Mouse (Mus musculus) T-helper 1 cell (primary cell): ENCODE data around the gene Sowaha.

Experiments
- in situ Hi-C: fragments of 300-600 bp; cut with MboI, MseI; formaldehyde crosslinking; loops from one replicate; pipeline ENCODE4 v1.15.1; 2025; ENCODE audit warnings: high pct_unique_total_duplicates

Gene Sowaha

GRCm38 (mm10) chr11:53479783-53480301, at the start of gene Sowaha, which contains the start of gene Gm9945:
Gene Sowaha, minus strand, starts transcription at chr11:53480274.
Gene Gm9945, plus strand, starts transcription at chr11:53480166.
- in situ Hi-C loops = no loop called here

DNA sequence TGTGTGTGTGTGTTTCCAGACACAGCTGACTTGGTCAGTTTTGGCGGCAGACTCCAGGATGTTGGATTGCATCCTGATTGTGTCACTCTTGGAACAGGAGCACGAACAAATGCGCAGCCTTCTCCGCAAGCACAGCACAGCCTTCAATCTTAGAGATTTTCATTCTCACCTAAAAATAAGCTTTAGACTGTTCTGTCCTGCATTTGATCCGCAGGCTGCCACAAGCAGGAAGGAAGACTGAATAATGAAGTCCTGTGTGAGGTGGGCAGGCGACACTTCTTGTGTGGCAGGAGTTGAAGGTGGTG, 49.1 kb upstream of the Sowaha start:
- in situ Hi-C loops = no loop called here

DNA sequence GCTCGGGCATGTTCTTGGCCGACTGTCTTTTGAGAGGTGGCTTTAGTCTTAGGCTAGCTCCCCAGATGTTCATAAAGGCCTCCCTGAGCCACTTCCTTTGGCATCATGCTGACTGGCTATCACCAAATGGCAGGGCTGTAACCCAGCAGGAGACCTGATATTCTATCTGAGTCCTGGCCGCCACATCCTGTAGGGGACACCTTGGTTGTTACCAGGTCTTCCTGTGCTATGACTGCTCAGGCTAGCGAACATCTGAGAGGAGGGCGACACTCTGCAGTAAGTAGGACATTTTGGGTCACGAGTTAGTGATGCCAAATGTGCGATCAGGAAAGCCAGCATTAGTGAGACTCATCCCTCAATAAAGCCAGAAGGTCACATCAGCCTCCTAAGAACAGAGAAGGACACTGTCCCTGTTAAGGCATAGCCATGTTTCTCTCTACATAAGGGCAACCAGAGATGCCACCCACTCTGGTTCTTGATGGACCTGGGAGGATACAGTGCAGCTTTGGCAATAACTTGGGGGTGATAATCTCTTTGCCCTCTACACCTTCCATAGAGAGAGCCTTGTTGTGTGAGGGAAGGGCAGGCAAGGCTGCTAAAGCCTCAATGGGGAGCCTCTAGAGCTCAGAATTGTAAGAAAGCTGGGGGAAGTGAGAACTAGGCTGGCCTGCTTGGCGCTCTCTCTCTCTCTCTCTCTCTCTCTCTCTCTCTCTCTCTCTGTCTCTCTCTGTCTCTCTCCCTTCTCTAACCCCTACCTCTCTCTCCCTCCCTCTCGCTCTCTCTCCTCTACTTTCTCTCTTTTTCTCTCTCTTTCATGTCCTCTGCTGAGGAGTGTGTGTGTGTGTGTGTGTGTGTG, 48.6 kb upstream of the Sowaha start:
- in situ Hi-C loops = no loop called here

- in situ Hi-C loops = no loop called here
These were observed 45.4 kb upstream of the Sowaha start for GRCm38 (mm10) chr11:53525461-53525860.

- in situ Hi-C loops = no loop called here
These were observed 44.8 kb upstream of the Sowaha start for GRCm38 (mm10) chr11:53524905-53525304.

- in situ Hi-C loops = no loop called here
These were observed 43.7 kb upstream of the Sowaha start for GRCm38 (mm10) chr11:53523545-53524405.

GRCm38 (mm10) chr11:53522930-53523329, 42.9 kb upstream of the Sowaha start:
- in situ Hi-C loops = no loop called here

DNA sequence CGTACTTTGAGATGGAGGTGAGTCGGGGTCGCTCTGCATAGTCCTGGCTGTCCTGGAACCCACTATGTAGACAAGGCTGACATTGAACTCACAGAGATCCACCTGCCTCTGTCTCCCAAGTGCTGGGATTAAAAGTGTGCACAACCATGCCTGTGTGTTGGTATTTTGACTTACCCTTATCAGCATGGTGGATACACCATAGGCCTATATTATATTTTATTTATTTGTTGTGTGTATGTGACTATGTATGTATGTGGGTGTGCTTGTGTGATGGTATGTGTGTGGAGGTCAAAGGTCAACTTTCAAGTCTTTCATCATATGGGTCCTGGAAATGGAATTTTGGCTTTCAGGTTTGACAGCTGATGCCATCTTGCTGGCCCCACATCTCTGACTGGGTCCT, 42.3 kb upstream of the Sowaha start:
- in situ Hi-C loops = no loop called here

- in situ Hi-C loops = no loop called here
These were observed 41.7 kb upstream of the Sowaha start for GRCm38 (mm10) chr11:53521821-53522131.

- in situ Hi-C loops = no loop called here
These were observed 41.2 kb upstream of the Sowaha start for GRCm38 (mm10) chr11:53521120-53521820.

- in situ Hi-C loops = no loop called here
These were observed 40.3 kb upstream of the Sowaha start for GRCm38 (mm10) chr11:53520122-53520978.

GRCm38 (mm10) chr11:53519207-53520121, 39.4 kb upstream of the Sowaha start, which contains the start of gene Sept8:
Gene Sept8, plus strand, starts transcription at chr11:53519257.
- in situ Hi-C loops = no loop called here

- in situ Hi-C loops = no loop called here
These were observed 38.7 kb upstream of the Sowaha start for GRCm38 (mm10) chr11:53518759-53519158.

GRCm38 (mm10) chr11:53516775-53517627, 36.9 kb upstream of the Sowaha start:
- in situ Hi-C loops = no loop called here

DNA sequence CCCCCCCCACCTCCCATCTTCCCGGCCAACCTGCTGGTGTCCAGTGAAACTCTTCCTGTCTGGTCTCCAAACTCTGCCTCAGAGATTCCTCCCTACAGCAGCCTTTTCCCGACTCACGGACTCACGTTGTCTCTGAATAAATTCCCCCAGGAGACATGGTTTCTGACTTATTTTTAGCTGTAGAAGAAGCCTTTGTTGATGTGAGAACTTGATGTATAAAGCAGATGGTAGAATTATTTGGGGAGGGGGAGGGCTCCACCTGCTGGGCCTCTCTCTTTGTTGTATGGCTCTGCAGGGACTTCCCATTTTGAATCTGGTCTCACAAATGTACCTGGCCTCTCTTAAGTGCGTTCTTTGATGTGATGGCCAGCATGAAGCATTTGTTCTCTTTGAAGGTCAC, 30.3 kb upstream of the Sowaha start:
- in situ Hi-C loops = no loop called here

GRCm38 (mm10) chr11:53508591-53508990, 28.5 kb upstream of the Sowaha start:
- in situ Hi-C loops = no loop called here

DNA sequence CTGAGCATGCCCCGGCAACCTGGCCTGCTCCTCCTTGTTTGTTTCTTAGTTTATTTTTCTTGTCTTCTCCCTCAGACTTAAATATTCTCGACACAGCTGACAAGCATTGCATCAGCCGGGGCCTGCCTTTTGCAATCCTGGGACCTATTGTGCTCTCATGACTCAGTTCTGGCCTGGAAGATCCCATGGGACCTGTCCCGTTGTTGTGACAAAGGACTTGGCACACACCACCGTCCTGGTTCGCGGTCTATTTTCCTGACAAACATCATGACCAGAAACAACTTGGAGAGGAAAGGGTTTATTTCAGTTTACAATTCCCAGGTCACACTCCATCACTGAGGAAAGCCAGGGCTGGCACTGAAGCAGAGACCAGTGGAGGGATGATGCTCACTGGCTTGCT, 28.1 kb upstream of the Sowaha start:
- in situ Hi-C loops = no loop called here

GRCm38 (mm10) chr11:53507098-53507805, 27.2 kb upstream of the Sowaha start:
- in situ Hi-C loops = no loop called here
